Mouse (Mus musculus) MEL (cell line): ENCODE measurements around the gene Arl8a. TPM values are rescaled to one million over a fixed set of nuclear protein-coding genes. Genes with fewer than 3 reads are reported as not detected.
"Not testable (repeated sequence)": the region's sequence is repeated elsewhere in the genome, so short reads cannot be mapped to it uniquely, and the experiment has no call there.

Experiments
- DNase-seq: peaks from one replicate; pipeline ENCODE4 v3.0.0; 2011; ENCODE audit warnings: low read depth, low spot score
- H3K27ac ChIP-seq: 2 replicates; pipeline ENCODE4 v1.5.1; 2012; ENCODE audit warnings: low read depth, mild to moderate bottlenecking, control low read depth, low read length, moderate library complexity; ENCODE audit not compliant: control insufficient read depth
- H3K27me3 ChIP-seq, 2 experiments: fragments of 150-350 bp in 1 of 2; sonication (generic) in 1 of 2; 2 replicates each; pipeline ENCODE4 v1.6.1; 2012; ENCODE audit warnings: low read length in 2 of 2, mild to moderate bottlenecking in 2 of 2, improper control_type of control experiment in 1 of 2, moderate library complexity in 1 of 2; ENCODE audit not compliant: insufficient read depth in 2 of 2, control insufficient read depth in 1 of 2
- H3K36me3 ChIP-seq, 2 experiments: 2 replicates each; pipeline ENCODE4 v1.6.1; 2012 to 2014; ENCODE audit warnings: low read length in 2 of 2, improper control_type of control experiment in 1 of 2, inconsistent platforms in 1 of 2, mild to moderate bottlenecking in 1 of 2; ENCODE audit not compliant: insufficient read depth in 2 of 2, control insufficient read depth in 1 of 2
- H3K4me1 ChIP-seq, 2 experiments: fragments of 150-350 bp in 1 of 2; sonication (generic) in 1 of 2; 2 replicates each; pipeline ENCODE4 v1.6.1; 2012; ENCODE audit warnings: low read length in 2 of 2, improper control_type of control experiment in 1 of 2, mild to moderate bottlenecking in 1 of 2; ENCODE audit not compliant: insufficient read depth in 2 of 2, control insufficient read depth in 1 of 2
- H3K4me3 ChIP-seq, 2 experiments: fragments of 150-350 bp in 1 of 2; sonication (generic) in 1 of 2; 2 replicates each; pipeline ENCODE4 v1.5.1; 2012; ENCODE audit warnings: low read depth in 2 of 2, low read length in 2 of 2, mild to moderate bottlenecking in 2 of 2, moderate library complexity in 2 of 2, control low read depth in 1 of 2, improper control_type of control experiment in 1 of 2; ENCODE audit not compliant: control insufficient read depth in 1 of 2, insufficient read depth in 1 of 2
- H3K79me2 ChIP-seq: 2 replicates; pipeline ENCODE4 v1.6.1; 2012; ENCODE audit warnings: mild to moderate bottlenecking, low read length, moderate library complexity; ENCODE audit not compliant: control insufficient read depth, poor library complexity, insufficient read depth
- H3K9ac ChIP-seq: 2 replicates; pipeline ENCODE4 v1.6.1; 2012; ENCODE audit warnings: low read depth, mild to moderate bottlenecking, control low read depth, low read length, moderate library complexity; ENCODE audit not compliant: control insufficient read depth, poor library complexity, severe bottlenecking
- H3K9me3 ChIP-seq: fragments of 150-350 bp; sonication (generic); replicated peaks from 2 replicates; pipeline ENCODE4 v1.6.1; 2012; ENCODE audit warnings: mild to moderate bottlenecking, low read length, improper control_type of control experiment, moderate library complexity; ENCODE audit not compliant: insufficient read depth
- E2F4 ChIP-seq: IDR thresholded peaks from 2 replicates; pipeline ENCODE4 v1.6.1; 2011; ENCODE audit warnings: low read depth, low read length, improper control_type of control experiment, borderline replicate concordance
- ELF1 ChIP-seq: IDR thresholded peaks from 2 replicates; pipeline ENCODE4 v1.6.1; 2014; ENCODE audit warnings: low read depth, mild to moderate bottlenecking, inconsistent platforms, low read length, improper control_type of control experiment, moderate library complexity
- EP300 ChIP-seq, 2 experiments: IDR thresholded peaks; 2 replicates each; pipeline ENCODE4 v1.6.1; 2011; ENCODE audit warnings: improper control_type of control experiment in 2 of 2, low read length in 2 of 2, low read depth in 1 of 2, mild to moderate bottlenecking in 1 of 2
- ETS1 ChIP-seq: IDR thresholded peaks from 2 replicates; pipeline ENCODE4 v1.6.1; 2012; ENCODE audit warnings: low read depth, mild to moderate bottlenecking, inconsistent platforms, low read length, improper control_type of control experiment, moderate library complexity
- GABPA ChIP-seq: IDR thresholded peaks from 2 replicates; pipeline ENCODE4 v1.6.1; 2012; ENCODE audit warnings: low read depth, mild to moderate bottlenecking, inconsistent platforms, low read length, improper control_type of control experiment, moderate library complexity
- HCFC1 ChIP-seq: IDR thresholded peaks from 2 replicates; pipeline ENCODE4 v1.6.1; 2012; ENCODE audit warnings: low read depth, mild to moderate bottlenecking, inconsistent platforms, low read length, improper control_type of control experiment, moderate library complexity
- KAT2A ChIP-seq: conservative IDR thresholded peaks from 2 replicates; pipeline ENCODE4 v1.6.1; 2012; ENCODE audit warnings: low read depth, low read length, improper control_type of control experiment, inconsistent platforms
- MAX ChIP-seq: IDR thresholded peaks from 2 replicates; pipeline ENCODE4 v1.6.1; 2011; ENCODE audit warnings: low read length, improper control_type of control experiment
- MAZ ChIP-seq: IDR thresholded peaks from 2 replicates; pipeline ENCODE4 v1.6.1; 2012; ENCODE audit warnings: low read depth, mild to moderate bottlenecking, inconsistent platforms, low read length, improper control_type of control experiment
- MEF2A ChIP-seq: IDR thresholded peaks from 2 replicates; pipeline ENCODE4 v1.6.1; 2014; ENCODE audit warnings: low read depth, mild to moderate bottlenecking, inconsistent platforms, low read length, improper control_type of control experiment; ENCODE audit not compliant: poor library complexity, insufficient replicate concordance, severe bottlenecking; ENCODE audit errors: extremely low read depth
- MYC ChIP-seq: IDR thresholded peaks from 2 replicates; pipeline ENCODE4 v1.6.1; 2011; ENCODE audit warnings: low read depth, mild to moderate bottlenecking, low read length, improper control_type of control experiment, moderate library complexity
- NRF1 ChIP-seq: IDR thresholded peaks from 2 replicates; pipeline ENCODE4 v1.6.1; 2014; ENCODE audit warnings: low read depth, mild to moderate bottlenecking, inconsistent platforms, low read length, improper control_type of control experiment, moderate library complexity; ENCODE audit not compliant: poor library complexity, insufficient read depth, severe bottlenecking
- POLR2AphosphoS2 ChIP-seq: IDR thresholded peaks from 2 replicates; pipeline ENCODE4 v1.6.1; 2011; ENCODE audit warnings: low read length, improper control_type of control experiment
- RAD21 ChIP-seq: IDR thresholded peaks from 2 replicates; pipeline ENCODE4 v1.6.1; 2011; ENCODE audit warnings: mild to moderate bottlenecking, low read depth, low read length, improper control_type of control experiment
- RCOR1 ChIP-seq: IDR thresholded peaks from 2 replicates; pipeline ENCODE4 v1.6.1; 2012; ENCODE audit warnings: low read depth, mild to moderate bottlenecking, inconsistent platforms, low read length, improper control_type of control experiment
- TCF12 ChIP-seq: IDR thresholded peaks from 2 replicates; pipeline ENCODE4 v1.6.1; 2014; ENCODE audit warnings: low read depth, mild to moderate bottlenecking, inconsistent platforms, low read length, improper control_type of control experiment, moderate library complexity
- UBTF ChIP-seq: IDR thresholded peaks from 2 replicates; pipeline ENCODE4 v1.6.1; 2012; ENCODE audit warnings: low read depth, mild to moderate bottlenecking, inconsistent platforms, low read length, improper control_type of control experiment, moderate library complexity, borderline replicate concordance; ENCODE audit not compliant: insufficient read depth
- USF1 ChIP-seq: IDR thresholded peaks from 2 replicates; pipeline ENCODE4 v1.6.1; 2014; ENCODE audit warnings: low read depth, mild to moderate bottlenecking, inconsistent platforms, low read length, improper control_type of control experiment, moderate library complexity
- ZC3H11A ChIP-seq: IDR thresholded peaks from 2 replicates; pipeline ENCODE4 v1.6.1; 2012; ENCODE audit warnings: low read depth, mild to moderate bottlenecking, inconsistent platforms, low read length, improper control_type of control experiment
- ZKSCAN1 ChIP-seq: IDR thresholded peaks from 2 replicates; pipeline ENCODE4 v1.6.1; 2012; ENCODE audit warnings: low read depth, mild to moderate bottlenecking, inconsistent platforms, low read length, improper control_type of control experiment, moderate library complexity
- polyA plus RNA-seq, 2 experiments: library from polyadenylated mRNA; stranded (reverse) in 1 of 2; unstranded in 1 of 2; fragments of >175 nt in 1 of 2; fragments of >200 nt in 1 of 2; gene quantifications; 2 replicates each; pipeline versions ENCODE4 v1.2.1 to v1.2.4; 2012; ENCODE audit warnings: low replicate concordance in 2 of 2, low read depth in 1 of 2; ENCODE audit not compliant: insufficient read length in 2 of 2, insufficient read depth in 1 of 2, missing spikeins in 1 of 2
- total RNA-seq: library from RNA; depleted of rRNA; stranded (reverse); fragments of 300-350 nt; gene quantifications from 2 replicates; pipeline ENCODE4 v1.2.3, GENCODE M21; 2012

Gene Arl8a
- total and polyA plus RNA-seq, 3 experiments: 8.0 to 47.7 TPM; not detected in 1

- H3K27me3 ChIP-seq: peaks cover 0 to 3% of the 10 kb centered on the region in 2 experiments; a peak in 2 of 4 replicates
- H3K4me1 ChIP-seq: no peaks in the 10 kb centered on the region
- no peak for DNase-seq
- no peak overlapping the region for H3K9ac ChIP-seq
- TF ChIP-seq MEF2A: no peak
- no peak for TF ChIP-seq MYC
- no peak for TF ChIP-seq ETS1
- H3K4me3 ChIP-seq: no peak overlapping the region
- H3K9me3 ChIP-seq: no peaks in the 10 kb centered on the region
- H3K79me2 ChIP-seq: no peaks in the 10 kb centered on the region
- H3K27ac ChIP-seq: no peak overlapping the region
- no peaks in the 10 kb centered on the region for H3K36me3 ChIP-seq
These were observed 39.3 kb downstream of the Arl8a start for GRCm38 (mm10) chr1:135185936-135186335.

- Histone ChIP-seq H3K27me3 (peaks cover 0 to 1% of the 10 kb centered on the region in 2 experiments; a peak in 1 of 4 replicates), H3K4me3 (no peak overlapping the region), H3K27ac (no peak overlapping the region), H3K36me3 (no peaks in the 10 kb centered on the region), H3K4me1 (no peaks in the 10 kb centered on the region), H3K79me2 (no peaks in the 10 kb centered on the region), H3K9ac (no peak overlapping the region), H3K9me3 (no peaks in the 10 kb centered on the region)
- TF ChIP-seq NRF1: no peak
- TF ChIP-seq HCFC1: no peak
- TF ChIP-seq EP300 (IDR thresholded peaks at IDR 0.05; ENCODE audit: low read depth in 1 of 2, low read length in 2 of 2): no peak
- TF ChIP-seq KAT2A: no peak
- TF ChIP-seq RAD21: no peak
- TF ChIP-seq MAZ: no peak
- no peak for TF ChIP-seq POLR2AphosphoS2
- no peak for TF ChIP-seq USF1
- no peak for TF ChIP-seq ZKSCAN1
- no peak for TF ChIP-seq ETS1
- TF ChIP-seq MAX: no peak
- TF ChIP-seq GABPA: no peak
- no peak for TF ChIP-seq ZC3H11A
- TF ChIP-seq MYC: no peak
- no peak for TF ChIP-seq RCOR1
- TF ChIP-seq UBTF: no peak
- no peak for TF ChIP-seq E2F4
- no peak for TF ChIP-seq TCF12
- no peak for TF ChIP-seq ELF1
- DNase-seq: no peak
These were observed 39.8 kb downstream of the Arl8a start for GRCm38 (mm10) chr1:135186427-135186826.

GRCm38 (mm10) chr1:135187016-135187415, 40.4 kb downstream of the Arl8a start:
- DNase-seq, H3K9ac ChIP-seq, H3K36me3 ChIP-seq, H3K79me2 ChIP-seq, H3K9me3 ChIP-seq, H3K27ac ChIP-seq, H3K4me1 ChIP-seq, H3K27me3 ChIP-seq, H3K4me3 ChIP-seq: not testable (repeated sequence)
